Mouse (Mus musculus) R1 (cell line): ENCODE measurements at regions not wholly inside any gene's neighbourhood (a gene's known extent, or its start where the extent isn't known, plus 50 kb on each side); places are given as distances from the start of the nearest gene placed in this dataset.

Source experiments
- DNase-seq: peaks from one replicate; pipeline ENCODE4 v3.0.0-alpha.2; 2018; ENCODE audit warnings: low read depth, low spot score

DNA sequence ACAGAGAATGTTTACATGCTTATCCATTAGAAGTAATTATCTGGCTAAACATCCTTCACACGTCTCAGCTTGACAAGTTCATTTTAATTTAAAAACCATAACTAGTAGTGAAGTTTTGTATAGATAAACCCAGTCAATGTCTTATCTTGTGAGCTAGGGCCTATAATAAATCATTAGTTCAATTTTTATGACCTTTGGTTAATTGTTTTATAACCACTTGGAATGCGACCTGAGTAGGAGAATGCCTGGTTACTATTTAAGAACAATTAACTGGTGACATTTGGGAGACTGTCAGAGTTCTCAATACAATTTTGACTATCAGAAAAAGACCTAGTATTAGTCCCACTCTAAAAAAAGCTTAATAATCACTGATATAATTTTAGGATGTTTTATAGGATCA is 813.6 kb downstream of the Gm9008 start:
- no peak for DNase-seq

DNA sequence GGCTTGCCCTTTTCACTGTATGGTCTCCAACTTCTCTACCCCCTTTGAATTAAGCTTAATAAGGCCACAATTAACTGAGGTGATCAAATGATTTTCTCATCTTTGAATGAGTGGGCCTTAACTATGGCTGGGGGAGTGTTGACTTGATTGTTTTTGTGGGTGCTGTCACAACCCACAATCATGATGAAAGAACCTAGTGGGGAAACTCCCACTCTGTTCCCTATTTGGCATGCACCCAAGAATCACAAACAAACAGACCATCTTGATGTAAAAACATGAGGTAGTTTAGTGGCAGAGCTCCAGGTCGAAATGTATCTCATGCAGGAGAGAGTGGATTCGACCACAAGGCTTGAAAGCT is 853.2 kb downstream of the Gm9008 start:
- DNase-seq, result peak; percentile 35

DNA sequence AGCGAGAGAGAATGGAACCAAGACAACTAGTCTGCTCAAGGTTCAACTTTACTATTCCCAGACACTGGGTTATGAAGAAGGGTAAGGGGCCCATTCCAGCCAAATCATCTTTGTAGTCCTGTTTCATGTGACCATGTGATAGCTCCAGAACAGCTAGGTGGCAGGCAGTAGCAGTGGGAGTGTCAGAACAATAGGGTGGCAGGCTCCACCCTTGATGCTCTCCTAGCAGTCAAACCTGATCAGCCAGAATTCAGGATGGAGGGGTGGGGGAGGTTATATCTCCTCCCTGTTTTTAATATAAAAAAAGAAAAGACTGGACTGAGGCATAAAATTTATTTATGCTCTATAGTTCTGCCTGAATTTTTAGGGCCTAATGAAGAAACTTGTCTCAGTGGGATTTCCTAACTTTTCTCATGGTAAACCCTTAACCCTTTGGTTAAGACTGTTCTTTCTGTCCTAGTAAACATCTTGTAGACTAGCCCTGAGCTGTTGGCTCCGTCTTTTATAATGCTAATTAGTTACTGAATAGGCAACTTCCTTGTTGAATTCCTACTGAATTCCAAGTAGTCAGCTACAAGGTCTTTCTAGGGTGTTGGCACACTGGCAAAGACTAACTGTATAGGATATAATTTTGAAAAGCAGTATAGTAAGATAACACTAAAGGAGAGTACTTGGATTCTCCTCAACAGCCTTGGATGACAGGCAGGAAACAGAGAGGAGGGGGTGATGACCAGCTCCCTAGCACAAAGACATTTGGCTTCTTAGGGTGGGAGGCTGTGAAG is 853.8 kb downstream of the Gm9008 start:
- peak; percentile 81 for DNase-seq

DNA sequence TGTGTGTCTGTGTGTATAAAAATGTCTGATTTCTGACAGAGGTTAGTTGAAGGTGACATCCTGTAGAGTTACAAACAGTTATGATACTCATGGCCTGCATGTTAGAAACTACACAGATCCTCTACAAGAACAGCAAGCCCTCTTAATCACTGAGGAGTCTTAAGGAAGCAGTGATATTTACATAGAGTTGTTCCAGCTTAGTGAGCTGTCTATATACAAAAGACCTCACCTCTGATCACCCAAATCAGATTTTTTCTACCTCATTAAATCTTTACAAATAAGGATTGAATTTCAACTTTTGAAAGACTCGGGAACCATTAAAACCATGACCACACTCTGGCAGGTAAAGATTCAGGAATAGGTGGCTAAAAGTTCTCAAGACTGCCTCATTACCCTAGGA is 861.5 kb downstream of the Gm9008 start:
- DNase-seq, result no peak

DNA sequence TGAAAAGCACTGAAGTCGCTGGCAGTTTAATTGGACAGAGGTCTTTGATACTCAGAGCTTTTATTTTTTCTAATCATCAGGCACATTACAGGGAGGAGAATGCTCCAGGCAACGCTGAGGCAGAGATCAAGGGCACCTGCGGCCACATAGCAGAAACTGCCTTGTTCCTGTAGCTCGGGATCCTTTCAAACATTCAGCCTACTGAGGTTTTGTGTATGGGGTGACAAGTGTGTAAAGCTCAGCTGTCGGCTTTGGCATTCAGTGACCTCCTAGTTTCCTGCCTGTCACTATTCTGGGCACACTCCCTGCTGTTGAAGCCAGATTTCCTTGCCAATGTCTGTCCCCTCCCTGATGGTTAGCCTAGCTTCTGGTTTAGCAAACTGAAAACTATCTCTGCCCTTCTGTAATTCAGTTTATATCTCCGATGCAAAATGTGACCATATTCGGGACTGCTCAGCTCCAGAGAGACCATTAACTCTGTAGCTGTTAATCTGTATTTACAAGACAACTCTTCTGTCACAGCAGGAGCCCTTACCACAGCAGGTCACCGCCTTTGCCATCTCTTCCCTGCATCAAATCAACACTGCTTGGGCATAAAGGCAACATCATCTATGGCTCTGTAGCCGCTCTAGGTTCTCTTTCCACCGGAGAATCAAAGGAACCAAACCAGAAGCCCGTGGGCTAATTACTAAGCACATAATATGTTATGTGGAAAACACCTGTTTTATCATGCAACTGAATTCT is 894.9 kb downstream of the Gm9008 start:
- DNase-seq, result peak; percentile 35

DNA sequence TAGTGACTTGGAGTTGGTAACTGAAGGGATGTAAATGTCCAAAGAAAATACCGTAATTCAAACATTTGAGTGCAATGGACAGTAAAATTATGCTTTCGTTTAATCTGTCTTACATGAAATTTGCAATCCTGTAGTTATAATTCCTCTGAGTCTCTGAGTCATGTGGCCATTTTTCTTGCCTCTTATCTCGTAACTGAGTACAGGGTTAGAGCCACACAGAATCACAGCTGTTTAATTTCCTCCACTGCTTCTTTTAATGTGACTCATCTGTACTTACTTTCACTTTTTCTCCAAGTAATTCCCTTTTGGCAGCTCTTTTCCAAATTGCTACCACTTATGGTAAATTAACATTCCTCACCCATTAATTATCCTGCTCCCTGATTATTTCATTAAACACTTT is 939.2 kb downstream of the Gm9008 start:
- no peak for DNase-seq

DNA sequence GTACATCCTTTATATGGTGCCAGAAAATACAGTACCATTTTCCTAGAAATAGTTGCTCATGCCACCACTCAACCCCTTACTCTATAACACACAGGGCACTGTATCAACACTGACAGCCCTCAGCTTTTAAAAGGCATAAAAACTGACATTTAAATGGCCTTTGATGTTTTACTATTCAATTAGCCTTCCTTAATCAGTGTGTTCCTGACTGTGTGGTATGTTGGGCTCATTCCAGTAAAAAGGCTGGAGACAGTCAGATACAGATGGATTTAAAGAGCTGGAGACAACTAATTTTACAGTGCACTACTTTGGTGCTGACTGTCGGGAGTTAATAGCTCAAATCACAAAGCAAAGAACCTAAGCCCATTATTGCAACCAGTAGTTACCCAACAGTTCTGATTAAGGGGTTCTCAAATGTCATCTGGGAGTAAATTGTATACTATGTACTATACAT is 955.3 kb downstream of the Gm9008 start:
- no peak for DNase-seq

DNA sequence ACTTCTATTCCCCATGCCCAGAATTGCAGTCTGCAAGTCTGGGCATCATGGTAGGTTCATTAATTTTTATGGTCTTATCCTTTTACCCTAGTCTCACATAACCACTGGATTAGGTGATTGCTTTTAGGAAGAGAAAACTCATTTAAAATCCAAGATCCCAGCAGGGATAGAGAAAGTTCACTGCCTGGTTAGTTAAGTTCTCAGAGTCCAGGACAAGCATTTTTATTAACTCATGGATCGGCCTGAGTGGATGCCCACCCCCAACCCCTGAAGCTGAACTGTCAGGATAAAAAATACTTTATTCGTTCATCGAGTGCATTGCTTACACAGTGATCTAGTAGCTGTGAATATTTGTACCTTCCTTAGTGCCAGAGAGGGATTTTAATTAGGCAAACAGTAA is 957.9 kb downstream of the Gm9008 start:
- DNase-seq, result no peak
